Mouse (Mus musculus) layer of hippocampus, adult 2 months (tissue): ENCODE measurements at regions not wholly inside any gene's neighbourhood (a gene's known extent, or its start where the extent isn't known, plus 50 kb on each side); places are given as distances from the start of the nearest gene placed in this dataset.
"Not testable (repeated sequence)": the region's sequence is repeated elsewhere in the genome, so short reads cannot be mapped to it uniquely, and the experiment has no call there.

ENCODE experiments used
- DNase-seq, 2 experiments: peaks; one replicate each; pipeline ENCODE4 v3.0.0; 2022; ENCODE audit warnings: low spot score in 2 of 2
- H3K27ac ChIP-seq: fragments of 200-600 bp; 2 replicates; pipeline ENCODE4 v1.8.1; 2022
- H3K4me3 ChIP-seq: fragments of 200-600 bp; 2 replicates; pipeline ENCODE4 v1.8.1; 2022; ENCODE audit warnings: mild to moderate bottlenecking
- CTCF ChIP-seq: fragments of 200-600 bp; conservative IDR thresholded peaks from 2 replicates; pipeline ENCODE4 v1.8.1; 2022; ENCODE audit warnings: antibody characterized with exemption, mild to moderate bottlenecking, moderate library complexity

DNA sequence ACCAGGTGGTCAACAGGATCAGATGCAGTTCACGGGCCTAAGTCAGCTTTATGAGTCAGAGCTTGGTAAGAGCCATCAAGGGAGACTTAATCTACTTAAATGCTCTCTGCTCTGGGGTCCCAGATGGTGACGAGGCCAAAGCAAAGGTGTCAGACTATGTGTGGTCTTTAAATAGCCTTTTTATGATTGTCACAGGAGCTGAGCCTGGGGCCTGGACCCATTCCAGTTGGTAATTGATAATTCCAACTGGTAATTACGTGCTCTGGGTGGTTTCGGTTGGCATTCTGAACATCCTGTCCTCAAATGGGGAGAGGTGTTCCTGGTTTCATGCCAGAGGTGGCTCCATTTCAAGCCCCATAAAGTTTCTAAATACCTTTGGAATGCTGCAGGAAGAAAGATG, 269.6 kb upstream of the Maf start:
- no peak for DNase-seq

DNA sequence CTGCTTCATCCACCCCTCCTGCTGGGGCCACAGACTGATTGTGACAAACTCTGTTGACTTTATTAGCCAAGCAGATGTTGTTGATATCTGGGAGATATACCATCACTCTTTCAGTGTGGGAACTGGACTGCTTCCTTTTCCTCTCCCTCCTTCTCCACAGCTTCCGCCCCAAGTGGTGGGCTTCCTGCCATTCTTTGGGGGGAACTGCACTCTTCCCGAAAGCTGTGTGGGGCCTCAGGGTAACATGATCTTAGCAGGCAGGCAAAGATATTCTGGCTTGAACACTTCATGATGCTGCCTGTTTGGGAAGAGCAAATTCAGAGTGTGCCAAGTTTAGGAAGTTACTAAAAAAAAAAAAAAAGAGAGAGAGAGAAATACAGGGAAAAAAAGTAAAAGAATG, 267.1 kb upstream of the Maf start:
- DNase-seq = no peak
- Histone ChIP-seq H3K4me3 (no peak overlapping the region), H3K27ac (no peak overlapping the region)
- TF ChIP-seq CTCF = no peak

More for the DNA sequence above, 269.6 kb upstream of the Maf start:
- Histone ChIP-seq H3K4me3 (no peak overlapping the region), H3K27ac (no peak overlapping the region)
- no peak for TF ChIP-seq CTCF

DNA sequence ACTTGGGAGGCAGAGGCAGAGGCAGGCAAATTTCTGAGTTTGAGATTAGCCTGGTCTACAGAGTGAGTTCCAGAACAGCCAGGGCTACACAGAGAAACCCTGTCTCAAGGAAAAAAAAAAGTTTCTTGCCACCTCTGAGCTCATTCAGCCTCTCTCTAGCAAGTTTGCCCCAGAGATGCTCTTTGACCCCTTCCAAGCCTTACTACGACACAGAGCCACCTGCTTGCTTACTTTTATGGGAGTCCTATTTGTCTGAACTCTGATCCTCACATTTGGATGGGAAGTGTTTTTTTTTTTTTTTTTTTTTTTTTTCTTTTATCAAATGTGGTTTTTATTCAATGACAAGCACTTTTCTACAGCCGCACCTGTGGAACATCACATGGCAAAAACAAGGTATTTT, 263.8 kb upstream of the Maf start:
- DNase-seq, H3K4me3 ChIP-seq, H3K27ac ChIP-seq: not testable (repeated sequence)

DNA sequence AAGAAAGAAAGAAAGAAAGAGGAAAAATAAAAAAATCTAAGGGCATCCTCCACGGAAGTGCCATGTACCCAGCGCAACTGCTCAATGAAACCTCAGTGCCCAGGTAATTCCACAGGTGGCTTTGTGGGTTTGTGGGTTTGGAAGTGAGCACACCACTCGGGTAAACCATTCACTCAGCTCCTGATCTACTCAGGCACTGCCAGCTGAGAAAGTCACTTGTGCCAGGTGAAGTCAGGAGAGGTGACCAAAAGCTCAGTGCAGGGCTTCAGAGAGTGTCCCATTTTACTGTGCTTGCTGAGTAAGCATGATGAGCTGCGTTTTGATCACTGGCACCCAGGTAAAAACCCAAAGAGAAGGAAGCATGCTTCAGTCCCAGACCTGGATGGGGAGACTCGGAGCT, 260.5 kb upstream of the Maf start:
- H3K27ac ChIP-seq = no peak overlapping the region
- no peak for DNase-seq
- TF ChIP-seq CTCF = no peak
- H3K4me3 ChIP-seq = no peak overlapping the region

DNA sequence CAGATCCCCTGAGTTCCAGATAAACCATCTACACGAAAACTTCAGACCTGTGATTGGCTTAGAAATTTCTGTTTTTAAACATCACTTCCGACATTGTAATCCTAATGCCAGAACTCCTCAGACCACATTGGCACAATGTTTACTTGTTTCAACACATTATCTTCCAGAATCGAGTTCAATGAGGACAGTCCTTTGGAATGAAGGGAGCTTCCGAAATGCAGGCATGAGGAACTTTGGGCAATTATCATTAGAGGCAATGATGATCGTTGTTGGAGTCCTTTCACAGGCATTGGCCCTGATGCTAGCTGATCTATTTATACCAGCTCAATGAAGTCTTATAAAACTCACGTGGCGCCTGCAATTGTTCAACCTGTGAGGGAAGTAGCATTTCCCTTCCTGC, 258.4 kb upstream of the Maf start:
- no peak for DNase-seq
- no peak overlapping the region for H3K27ac ChIP-seq
- no peak for TF ChIP-seq CTCF
- H3K4me3 ChIP-seq = no peak overlapping the region

DNA sequence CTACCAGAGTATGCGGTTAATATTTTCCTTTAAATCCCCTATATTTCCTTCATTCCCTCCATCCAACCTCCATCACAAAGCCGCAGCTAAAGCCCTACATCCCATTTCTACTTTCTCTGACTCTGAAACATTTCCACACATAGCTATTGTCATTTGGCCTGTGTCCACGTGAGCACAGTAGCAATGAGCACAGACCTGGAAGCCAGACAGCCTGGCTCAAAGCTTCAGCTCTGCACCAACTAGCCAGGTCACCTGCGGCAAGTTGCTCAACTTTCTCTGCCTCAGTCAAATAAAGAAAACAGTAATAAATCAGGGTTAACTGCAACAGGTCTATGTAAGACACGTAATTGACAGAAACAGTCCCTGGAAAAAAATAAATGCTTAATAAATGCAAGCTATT, 247.8 kb upstream of the Maf start:
- no peak for DNase-seq
- TF ChIP-seq CTCF = no peak
- no peak overlapping the region for H3K27ac ChIP-seq
- H3K4me3 ChIP-seq = no peak overlapping the region

DNA sequence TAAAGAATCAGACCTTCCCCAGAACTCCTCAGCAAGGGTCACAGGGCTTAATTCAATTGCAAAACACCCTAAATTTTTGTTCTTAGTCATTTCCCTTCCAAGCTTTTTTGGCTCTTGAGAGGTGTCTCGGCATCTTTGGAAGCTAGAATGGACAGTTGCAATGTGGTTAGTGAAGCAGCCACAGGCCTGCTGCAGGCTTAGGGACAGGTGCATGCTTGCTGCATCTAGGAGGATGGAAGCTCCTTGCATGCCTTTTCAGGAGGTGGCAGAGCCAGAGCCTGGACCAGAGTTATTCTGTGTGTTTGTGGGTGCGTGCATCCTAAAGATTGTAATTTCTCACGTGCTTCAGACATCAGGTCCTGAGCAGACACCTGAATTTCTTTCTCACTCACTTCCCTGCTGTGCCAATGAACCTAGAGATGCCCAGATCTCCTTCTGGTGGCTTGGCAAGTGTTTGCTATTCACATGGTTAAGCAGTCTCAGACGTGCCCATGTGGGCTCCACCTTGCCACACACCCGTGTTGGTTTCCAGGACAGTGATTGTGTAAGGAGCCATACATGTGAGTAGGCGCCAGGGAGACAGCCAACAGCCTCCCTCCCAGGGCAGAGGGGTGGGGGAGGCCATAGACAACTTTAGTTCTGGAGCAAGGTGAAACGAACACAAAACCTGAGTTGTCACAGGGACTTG, 246.3 kb upstream of the Maf start:
- Histone ChIP-seq H3K27ac (no peak overlapping the region), H3K4me3 (no peak overlapping the region)
- DNase-seq = no peak
- no peak for TF ChIP-seq CTCF

DNA sequence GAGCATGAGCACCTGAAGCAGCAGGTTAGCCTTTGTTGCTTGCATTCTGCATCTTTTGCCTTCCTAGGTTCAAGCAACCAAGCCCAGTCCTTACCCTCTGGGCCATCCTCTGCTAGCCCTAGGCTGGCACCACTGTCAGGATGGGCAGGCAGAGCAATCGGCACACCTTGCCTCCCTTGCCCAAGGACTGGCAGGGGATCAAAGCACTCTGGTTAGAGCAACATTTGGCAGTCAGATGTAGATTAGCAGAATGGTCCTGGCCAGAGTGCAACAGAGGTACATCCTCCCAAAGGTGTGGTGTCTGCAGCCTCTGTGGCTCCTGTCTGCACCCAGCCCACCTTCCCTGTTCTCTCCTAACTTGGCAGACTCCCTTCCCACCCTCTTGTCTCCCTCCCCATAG, 244.9 kb upstream of the Maf start:
- DNase-seq = no peak
- TF ChIP-seq CTCF = no peak
- no peak overlapping the region for H3K4me3 ChIP-seq
- H3K27ac ChIP-seq = no peak overlapping the region

DNA sequence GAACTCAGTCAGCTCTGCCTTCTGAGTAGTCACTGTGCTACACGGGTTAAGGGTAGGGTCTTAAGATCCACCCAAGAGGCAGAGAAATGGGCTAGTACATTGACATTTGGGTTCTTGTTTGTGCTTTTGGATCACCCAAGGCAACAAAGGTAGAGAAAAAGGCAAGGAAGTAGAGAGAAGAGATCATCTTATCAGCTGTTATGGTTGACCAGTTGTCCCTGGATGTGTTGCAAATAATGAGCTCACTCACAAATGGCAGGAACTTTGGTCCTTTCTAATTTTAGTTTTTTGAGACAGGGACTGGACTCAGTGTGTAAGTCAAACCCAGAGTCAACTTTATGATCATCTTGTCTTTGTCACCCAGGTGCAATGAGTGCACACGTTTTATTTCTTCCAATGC, 241.3 kb upstream of the Maf start:
- no peak for DNase-seq
- H3K27ac ChIP-seq = no peak overlapping the region
- no peak for TF ChIP-seq CTCF
- H3K4me3 ChIP-seq = no peak overlapping the region

DNA sequence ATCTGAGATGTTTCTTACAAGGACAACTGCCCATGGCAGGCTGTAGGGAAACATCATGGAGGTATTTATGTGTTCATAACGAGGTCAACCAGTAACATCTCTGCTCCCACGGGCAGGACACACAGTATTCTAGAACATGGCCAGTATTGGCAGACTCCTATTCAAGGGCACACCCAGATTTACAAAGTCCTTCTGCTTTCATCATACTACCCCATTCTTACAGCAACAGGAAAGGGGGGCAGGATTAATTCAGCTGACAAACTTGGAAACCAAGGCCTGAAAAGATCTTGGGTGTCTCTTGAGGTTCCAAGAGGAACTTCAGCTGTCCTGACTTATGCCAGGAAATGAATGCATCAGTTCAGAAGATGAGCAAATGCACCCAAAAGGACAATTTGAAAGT, 240.4 kb upstream of the Maf start:
- TF ChIP-seq CTCF = 0 out of 2 replicates have a peak, but pooled peaks have one; percentile 9
- no peak for DNase-seq
- Histone ChIP-seq H3K27ac (no peak overlapping the region), H3K4me3 (no peak overlapping the region)

DNA sequence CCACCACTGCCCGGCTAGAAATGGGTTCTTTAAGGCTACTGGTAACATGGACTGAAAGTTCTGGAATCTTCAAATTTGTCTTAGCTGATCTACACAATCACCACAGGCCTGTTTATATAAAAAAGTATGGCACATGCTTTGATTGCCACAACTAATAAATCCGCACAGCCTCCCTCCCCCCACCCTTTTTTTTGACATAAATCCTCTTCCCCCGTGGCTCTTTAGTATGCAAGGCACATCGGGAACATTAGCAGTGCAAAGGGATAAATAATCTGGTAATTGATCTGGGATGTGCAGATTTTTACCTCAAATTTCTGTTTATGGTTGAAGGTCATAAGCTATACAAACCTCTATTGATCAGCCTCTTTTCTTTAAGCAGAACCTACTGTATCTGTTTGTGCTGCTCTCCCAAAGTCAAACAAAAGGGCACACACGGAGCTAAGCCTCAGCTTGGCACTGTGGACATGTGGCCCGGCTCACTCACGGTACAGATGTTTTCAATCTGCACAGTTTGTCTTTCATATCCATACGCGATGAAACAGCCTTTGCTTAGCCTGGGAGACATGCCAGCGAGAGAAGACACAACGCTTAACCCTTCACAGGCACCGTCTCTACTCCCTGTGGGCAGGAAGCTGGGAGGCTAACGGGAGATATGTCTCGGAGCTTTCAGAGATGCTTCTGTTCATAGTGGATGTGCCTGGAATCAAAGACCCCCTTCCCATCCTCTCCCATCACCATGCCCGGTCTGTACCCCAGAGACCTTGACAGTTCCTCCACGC, 235.3 kb upstream of the Maf start:
- no peak overlapping the region for H3K4me3 ChIP-seq
- TF ChIP-seq CTCF = no peak
- peak; percentile 4 to 14 for DNase-seq
- no peak overlapping the region for H3K27ac ChIP-seq

DNA sequence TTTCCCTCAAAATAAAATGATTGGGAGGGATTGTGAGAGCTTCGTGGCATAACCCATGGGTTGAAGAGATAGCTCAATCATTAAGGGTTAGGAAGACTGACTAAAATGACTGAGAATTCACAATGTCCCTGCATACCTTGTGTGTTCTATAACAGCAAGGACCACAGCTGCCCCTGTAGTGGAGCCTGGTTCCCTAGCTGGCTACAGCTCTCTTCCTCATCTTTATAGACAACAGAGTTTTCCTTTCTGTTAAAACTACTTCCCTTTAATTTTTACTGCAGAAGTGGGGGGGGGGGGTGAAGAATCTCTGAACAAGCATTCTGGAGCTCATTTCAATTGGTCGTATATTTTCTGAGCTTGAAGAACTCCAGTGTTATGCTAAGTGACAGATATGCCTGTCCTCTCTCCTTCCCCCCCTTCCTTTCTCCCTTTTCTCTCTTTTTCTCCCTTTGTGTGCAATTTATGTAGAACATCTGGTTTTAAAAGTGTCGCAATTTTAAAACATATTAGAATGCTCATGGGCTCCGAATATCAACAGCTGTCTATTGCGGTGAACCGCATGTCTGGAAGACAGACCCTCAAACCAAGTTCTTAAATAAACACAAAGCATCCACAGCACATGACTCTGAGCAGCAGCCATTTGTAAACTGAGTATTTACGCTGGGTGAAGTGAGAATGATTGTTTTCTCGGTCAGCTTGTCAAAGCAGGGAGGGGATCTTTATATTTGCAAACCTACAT, 222.0 kb upstream of the Maf start:
- no peak for TF ChIP-seq CTCF
- no peak for DNase-seq
- Histone ChIP-seq H3K27ac (no peak overlapping the region), H3K4me3 (no peak overlapping the region)

DNA sequence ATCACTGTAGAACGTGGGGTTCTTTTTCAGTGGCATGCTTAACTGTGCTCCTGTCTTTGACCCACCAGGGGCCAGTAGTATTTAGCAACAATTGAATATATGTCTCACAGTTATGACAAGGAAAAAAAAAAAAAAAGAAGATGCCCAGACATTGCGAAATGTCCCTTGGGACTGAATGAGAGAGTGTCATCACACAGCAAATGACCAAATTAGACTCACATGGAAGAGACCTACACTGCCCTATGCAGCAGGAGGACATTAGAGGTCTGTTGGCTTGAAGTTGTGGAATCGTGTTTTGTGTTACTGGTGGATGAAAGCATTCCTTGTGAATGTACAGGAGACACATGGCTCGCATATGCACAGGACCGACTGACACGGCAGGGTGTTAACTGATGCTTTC, 214.3 kb upstream of the Maf start:
- H3K4me3 ChIP-seq = no peak overlapping the region
- DNase-seq = no peak
- no peak for TF ChIP-seq CTCF
- no peak overlapping the region for H3K27ac ChIP-seq

DNA sequence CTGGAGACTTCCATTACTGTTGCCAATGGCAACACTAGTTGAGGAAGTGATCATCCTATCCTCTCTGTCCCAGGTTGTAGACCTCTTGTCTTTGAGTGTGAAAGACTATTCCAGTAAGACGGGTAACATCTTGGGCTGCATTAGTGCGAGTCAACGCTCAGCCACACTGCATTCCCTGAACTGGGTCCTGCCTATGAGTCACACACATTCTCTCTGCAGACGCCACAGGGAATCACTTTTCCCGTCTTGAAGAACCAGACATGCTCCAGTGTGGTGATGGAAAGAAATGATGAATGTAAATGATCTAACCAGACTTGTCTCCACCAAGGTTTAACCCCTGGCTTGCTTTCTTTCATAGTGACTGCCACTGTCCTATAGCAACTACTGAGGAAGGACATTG, 199.1 kb upstream of the Maf start:
- no peak overlapping the region for H3K4me3 ChIP-seq
- no peak for DNase-seq
- no peak for TF ChIP-seq CTCF
- no peak overlapping the region for H3K27ac ChIP-seq
